Mouse (Mus musculus): Measurements from ENCODE around the gene Slc24a4.

- no peak for TF ChIP-seq MAX (IDR thresholded peaks at IDR 0.05; ENCODE audit: low read length)
- no peak for TF ChIP-seq USF2 (conservative IDR thresholded peaks at IDR 0.05; ENCODE audit: low read depth, low read length)
- TF ChIP-seq CTCF (conservative IDR thresholded peaks at IDR 0.05 in 1 of 2, IDR thresholded peaks at IDR 0.05 in 1 of 2; ENCODE audit: low read depth in 2 of 2, low read length in 2 of 2): no peak
- TF ChIP-seq TCF12 (IDR thresholded peaks at IDR 0.05; ENCODE audit: low read depth, low read length): no peak
- no peak for TF ChIP-seq ZMIZ1 (IDR thresholded peaks at IDR 0.05; ENCODE audit: low read depth, low read length)
- no peak for TF ChIP-seq POLR2A (IDR thresholded peaks at IDR 0.05; ENCODE audit: low read depth, low read length)
- TF ChIP-seq TBP (conservative IDR thresholded peaks at IDR 0.05; ENCODE audit: low read depth, low read length): no peak
- TF ChIP-seq EP300 (IDR thresholded peaks at IDR 0.05; ENCODE audit: low read length): no peak
- TF ChIP-seq NRF1 (IDR thresholded peaks at IDR 0.05; ENCODE audit: low read depth, low read length): no peak
- TF ChIP-seq ZNF384 (IDR thresholded peaks at IDR 0.05; ENCODE audit: low read depth, low read length): no peak
- TF ChIP-seq SMC3 (IDR thresholded peaks at IDR 0.05; ENCODE audit: low read depth, low read length): no peak
- TF ChIP-seq POLR2AphosphoS2 (IDR thresholded peaks at IDR 0.05; ENCODE audit: low read depth, low read length): no peak
These were observed 134.7 kb downstream of the Slc24a4 start for GRCm38 (mm10) chr12:102263249-102263648.
